Mouse (Mus musculus): ENCODE results near the gene Trim5. TPM values are rescaled to one million over a fixed set of nuclear protein-coding genes. Genes with fewer than 3 reads are reported as not detected.

The Trim5 gene
- polyA plus RNA-seq, 1 experiment from 2014 or later = 0.11 TPM

DNA sequence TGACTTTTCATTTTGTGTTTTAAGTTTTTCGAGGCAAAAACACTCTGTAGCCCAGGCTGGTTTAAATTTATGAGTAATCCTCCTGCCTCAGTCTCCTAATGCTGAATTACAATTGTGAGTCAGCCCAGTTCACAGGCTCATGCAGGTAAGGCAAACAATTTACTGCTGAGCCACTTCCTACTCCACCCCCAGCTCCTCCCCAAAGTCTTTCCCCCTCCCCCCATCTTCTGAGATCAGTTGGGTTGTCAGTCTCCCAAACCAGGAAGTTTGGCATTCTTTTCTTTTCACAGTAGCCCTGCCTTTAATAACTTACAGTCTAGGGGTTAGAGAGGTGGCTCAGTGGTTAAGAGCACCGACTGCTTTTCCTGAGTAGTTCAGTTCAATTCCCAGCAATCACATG lies 70.0 kb downstream of the Trim5 start:
- no peaks in the 10 kb centered on the region for H3K27me3 ChIP-seq (ENCODE audit: control insufficient read depth, insufficient read depth, low read length)
- H3K4me1 ChIP-seq (ENCODE audit: control insufficient read depth, insufficient read depth, low read length) = 0 out of 2 replicates have a peak, but pooled peaks cover 3% of the 10 kb centered on the region
- no peaks in the 10 kb centered on the region for H3K36me3 ChIP-seq (ENCODE audit: control insufficient read depth, insufficient read depth, low read length)
- H3K4me3 ChIP-seq (replicated peaks; ENCODE audit: low read depth, low read length) = no peak overlapping the region
- WGBS = 88% methylated on average over 2 of the region's 2 CpGs
- DNase-seq = no peak
- no peaks in the 10 kb centered on the region for H3K9me3 ChIP-seq (ENCODE audit: control insufficient read depth, low read length)
- no peak overlapping the region for H3K4me2 ChIP-seq (ENCODE audit: low read length)
- no peak overlapping the region for H3K27ac ChIP-seq (replicated peaks; ENCODE audit: low read depth, low read length)
- no peak overlapping the region for H3K9ac ChIP-seq (replicated peaks; ENCODE audit: low read length)
- no peak for ATAC-seq (ENCODE audit: low FRiP score, low TSS enrichment)

DNA sequence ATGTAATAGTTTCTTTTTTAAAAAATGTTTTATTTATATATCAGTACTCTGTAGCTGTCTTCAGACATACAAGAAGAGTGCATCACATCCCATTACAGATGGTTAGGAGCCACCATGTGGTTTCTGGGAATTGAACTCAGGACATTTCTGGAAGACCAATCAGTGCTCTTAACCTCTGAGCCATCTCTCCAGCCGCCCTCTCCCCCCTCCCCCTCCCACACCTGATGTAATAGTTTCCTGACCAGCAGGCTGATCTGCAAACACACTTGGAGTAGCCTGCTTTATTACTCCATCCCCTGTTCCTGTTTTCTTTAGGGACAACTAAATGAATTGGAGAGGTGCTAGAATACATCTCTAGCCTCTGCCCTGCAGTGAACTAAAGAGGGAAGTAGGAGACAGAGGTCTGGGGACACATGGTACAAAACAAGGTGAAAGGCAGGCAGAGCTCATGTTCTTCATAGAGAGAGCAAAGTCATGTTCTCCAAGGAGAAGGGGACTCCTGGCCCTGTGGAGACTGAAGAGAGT lies 71.8 kb downstream of the Trim5 start:
- Histone ChIP-seq H3K27ac (replicated peaks; ENCODE audit: low read depth, low read length) (no peak overlapping the region), H3K9me3 (ENCODE audit: control insufficient read depth, low read length) (no peaks in the 10 kb centered on the region), H3K4me1 (ENCODE audit: control insufficient read depth, insufficient read depth, low read length) (0 out of 2 replicates have a peak, but pooled peaks cover 3% of the 10 kb centered on the region), H3K36me3 (ENCODE audit: control insufficient read depth, insufficient read depth, low read length) (no peaks in the 10 kb centered on the region), H3K27me3 (ENCODE audit: control insufficient read depth, insufficient read depth, low read length) (no peaks in the 10 kb centered on the region), H3K4me2 (ENCODE audit: low read length) (no peak overlapping the region), H3K4me3 (replicated peaks; ENCODE audit: low read depth, low read length) (no peak overlapping the region), H3K9ac (replicated peaks; ENCODE audit: low read length) (no peak overlapping the region)
- 61% methylated on average over 1 of the region's 1 CpGs for WGBS
- DNase-seq = no peak
- no peak for ATAC-seq (ENCODE audit: low FRiP score, low TSS enrichment)

Other genes with a start within 250 kb of the Trim5 start
- gene Olfr642, start 235.4 kb downstream of the Trim5 start, polyA plus RNA-seq (2014; fragmentation: Nextera tagmentation; extraction: Ambion mirVana) = not detected in 2 replicates
- gene 4930516K23Rik, start 226.6 kb downstream of the Trim5 start, polyA plus RNA-seq (2014; fragmentation: Nextera tagmentation; extraction: Ambion mirVana) = not detected in 2 replicates
- gene Olfr644, start 216.2 kb downstream of the Trim5 start, polyA plus RNA-seq (2014; fragmentation: Nextera tagmentation; extraction: Ambion mirVana) = not detected in 2 replicates
- gene Olfr645, start 202.6 kb downstream of the Trim5 start, polyA plus RNA-seq (2014; fragmentation: Nextera tagmentation; extraction: Ambion mirVana) = not detected in 2 replicates
- gene Olfr646, start 183.2 kb downstream of the Trim5 start, polyA plus RNA-seq (2014; fragmentation: Nextera tagmentation; extraction: Ambion mirVana) = not detected in 2 replicates
- gene Ubqln5, start 158.3 kb downstream of the Trim5 start, polyA plus RNA-seq (2014; fragmentation: Nextera tagmentation; extraction: Ambion mirVana) = not detected in 2 replicates
- not detected in 2 replicates for gene Olfr643, start 150.7 kb downstream of the Trim5 start, polyA plus RNA-seq (2014; fragmentation: Nextera tagmentation; extraction: Ambion mirVana)
- not detected in 2 replicates for gene Ubqln3, start 144.8 kb downstream of the Trim5 start, polyA plus RNA-seq (2014; fragmentation: Nextera tagmentation; extraction: Ambion mirVana)
- gene Ubqlnl, start 137.5 kb downstream of the Trim5 start, polyA plus RNA-seq (2014; fragmentation: Nextera tagmentation; extraction: Ambion mirVana) = not detected in 2 replicates
- not detected in 2 replicates for gene Olfm5, start 123.3 kb downstream of the Trim5 start, polyA plus RNA-seq (2014; fragmentation: Nextera tagmentation; extraction: Ambion mirVana)
- gene Olfr648, start 104.7 kb downstream of the Trim5 start, polyA plus RNA-seq (2014; fragmentation: Nextera tagmentation; extraction: Ambion mirVana) = 0.50 and 0.74 TPM in 2 replicates
- not detected in 2 replicates for gene Olfr649, start 92.1 kb downstream of the Trim5 start, polyA plus RNA-seq (2014; fragmentation: Nextera tagmentation; extraction: Ambion mirVana)
- 0.19 and 0.59 TPM in 2 replicates for gene Trim6, start 69.3 kb downstream of the Trim5 start, polyA plus RNA-seq (2014; fragmentation: Nextera tagmentation; extraction: Ambion mirVana)
- gene Trim34a, start 43.6 kb downstream of the Trim5 start, polyA plus RNA-seq (2014; fragmentation: Nextera tagmentation; extraction: Ambion mirVana) = 0.38 and 1.4 TPM in 2 replicates
- gene Trim12a, start 27.4 kb upstream of the Trim5 start, polyA plus RNA-seq (2014; fragmentation: Nextera tagmentation; extraction: Ambion mirVana) = 1.1 and 1.6 TPM in 2 replicates
- not detected in 2 replicates for gene Trim34b, start 41.4 kb upstream of the Trim5 start, polyA plus RNA-seq (2014; fragmentation: Nextera tagmentation; extraction: Ambion mirVana)
- 1.0 and 1.4 TPM in 2 replicates for gene Trim12c, start 65.3 kb upstream of the Trim5 start, polyA plus RNA-seq (2014; fragmentation: Nextera tagmentation; extraction: Ambion mirVana)
- 0.07 TPM in 1 of 2 replicates, not detected in the other for gene Trim30b, start 81.8 kb upstream of the Trim5 start, polyA plus RNA-seq (2014; fragmentation: Nextera tagmentation; extraction: Ambion mirVana)
- 0.32 TPM in 1 of 2 replicates, not detected in the other for gene Trim30c, start 112.7 kb upstream of the Trim5 start, polyA plus RNA-seq (2014; fragmentation: Nextera tagmentation; extraction: Ambion mirVana)
- gene Trim30a, start 177.1 kb upstream of the Trim5 start, polyA plus RNA-seq (2014; fragmentation: Nextera tagmentation; extraction: Ambion mirVana) = 0.18 and 2.0 TPM in 2 replicates
- 0.19 and 0.66 TPM in 2 replicates for gene Trim30d, start 219.8 kb upstream of the Trim5 start, polyA plus RNA-seq (2014; fragmentation: Nextera tagmentation; extraction: Ambion mirVana)

Data from midbrain, embryonic 14.5 days (tissue).